Mouse (Mus musculus) ES-Bruce4 (cell line): ENCODE results near the gene Ikzf3.

Experiments used
- CTCF ChIP-seq: IDR thresholded peaks from one replicate; pipeline ENCODE4 v1.8.1; 2011; ENCODE audit warnings: low read depth, low read length
- EP300 ChIP-seq: IDR thresholded peaks from 2 replicates; pipeline ENCODE4 v1.6.1; 2011; ENCODE audit warnings: low read depth, low read length; ENCODE audit not compliant: insufficient read depth
- POLR2A ChIP-seq: IDR thresholded peaks from one replicate; pipeline ENCODE4 v1.8.1; 2011; ENCODE audit warnings: low read length; ENCODE audit not compliant: insufficient read depth

- TF ChIP-seq CTCF (no peak), POLR2A (no peak), EP300 (no peak)
Observed at GRCm38 (mm10) chr11:98482067-98482466, 63.8 kb downstream of the Ikzf3 start.
